Mouse (Mus musculus): ENCODE results near the gene H2al1m.
"Not testable (repeated sequence)": the region's sequence is repeated elsewhere in the genome, so short reads cannot be mapped to it uniquely, and the experiment has no call there.

The H2al1m gene

DNA sequence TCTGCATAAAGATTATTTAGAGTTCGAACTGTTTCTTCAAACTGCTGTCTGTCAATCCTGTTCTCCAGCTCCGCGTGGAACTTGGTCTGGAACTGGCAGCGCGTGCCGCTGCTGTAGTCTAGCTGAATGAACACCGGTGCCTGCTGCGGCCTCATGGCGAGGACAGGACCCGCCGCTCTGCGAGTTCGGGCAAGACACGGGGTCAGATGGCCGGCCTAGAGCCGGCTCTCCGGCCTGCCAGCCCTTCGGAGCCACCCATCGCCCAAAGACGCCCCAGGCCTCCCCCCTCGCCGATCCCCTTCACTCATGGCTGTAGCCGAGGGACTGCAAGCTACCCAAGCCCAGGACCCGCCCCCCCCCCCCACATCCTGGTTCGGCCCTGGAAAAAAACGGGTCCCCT, 44.4 kb downstream of the H2al1m start:
- not testable (repeated sequence) for DNase-seq (ENCODE audit: low read depth)

DNA sequence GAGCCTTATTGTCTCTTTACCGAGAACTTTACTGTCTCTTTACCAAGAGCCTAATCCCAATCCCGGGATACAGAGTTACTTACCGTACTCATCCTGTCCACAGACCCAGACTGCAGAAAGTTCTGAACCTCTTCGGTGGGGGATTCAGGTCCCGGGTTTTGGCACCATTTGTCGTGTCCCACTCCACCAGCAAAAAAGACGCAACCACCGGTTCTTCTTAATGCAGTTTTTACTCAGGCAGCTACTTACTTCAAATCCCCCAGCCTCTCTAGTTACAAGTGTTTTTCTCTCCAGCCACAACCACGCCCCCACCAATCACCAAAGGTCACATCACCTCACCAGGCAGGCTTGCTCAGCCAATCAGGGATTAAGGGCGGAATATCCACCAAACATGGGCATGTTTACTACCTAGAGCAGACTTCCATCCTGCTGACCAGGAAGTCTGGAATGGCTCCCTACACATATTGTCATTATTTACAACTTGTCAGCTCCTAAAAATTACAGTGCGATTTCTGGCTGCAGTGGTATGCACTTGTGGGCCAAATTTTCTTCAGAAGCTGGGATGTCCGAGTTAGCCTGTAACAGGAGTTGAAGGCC, 48.9 kb downstream of the H2al1m start:
- DNase-seq (ENCODE audit: low read depth), result peak; percentile 69

DNA sequence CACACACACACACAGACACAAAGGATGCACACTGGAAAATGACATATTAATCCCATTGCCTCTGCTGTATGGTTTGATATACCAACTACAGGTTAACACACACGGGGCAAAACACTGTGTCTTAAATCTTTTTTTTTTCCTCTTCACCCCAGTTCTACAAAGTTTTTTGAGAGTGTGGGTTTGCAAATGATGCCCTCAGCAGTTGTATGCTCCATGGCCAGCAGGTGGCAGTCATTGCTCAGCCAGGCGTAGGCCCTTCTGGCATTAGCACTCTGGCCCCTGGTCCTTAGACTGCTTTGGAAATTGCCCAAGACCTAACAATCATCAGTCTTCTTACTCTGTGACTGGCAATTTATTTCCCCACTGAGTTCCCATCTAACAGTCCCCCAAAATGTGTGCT, 49.5 kb downstream of the H2al1m start:
- peak; percentile 65 for DNase-seq (ENCODE audit: low read depth)
